Mouse (Mus musculus) testis, adult 2 months (tissue): ENCODE measurements around the gene Dchs2. TPM values are rescaled to one million over a fixed set of nuclear protein-coding genes. Genes with fewer than 3 reads are reported as not detected.

Experiments
- H3K27ac ChIP-seq: fragments of 200-500 bp; 2 replicates; pipeline ENCODE4 v1.5.1; 2012; ENCODE audit warnings: low read depth, low read length; ENCODE audit not compliant: control insufficient read depth, insufficient read depth
- H3K27me3 ChIP-seq: fragments of 200-500 bp; 2 replicates; pipeline ENCODE4 v1.6.1; 2012; ENCODE audit warnings: mild to moderate bottlenecking, low read length, moderate library complexity; ENCODE audit not compliant: control insufficient read depth, insufficient read depth
- H3K36me3 ChIP-seq: fragments of 200-500 bp; 2 replicates; pipeline ENCODE4 v1.6.1; 2012; ENCODE audit warnings: mild to moderate bottlenecking, low read length; ENCODE audit not compliant: control insufficient read depth, insufficient read depth
- H3K4me1 ChIP-seq: fragments of 200-500 bp; 2 replicates; pipeline ENCODE4 v1.6.1; 2012; ENCODE audit warnings: low read length; ENCODE audit not compliant: control insufficient read depth, insufficient read depth
- H3K4me3 ChIP-seq: fragments of 200-500 bp; 2 replicates; pipeline ENCODE4 v1.5.1; 2012; ENCODE audit warnings: low read depth, mild to moderate bottlenecking, low read length, moderate library complexity, mixed read lengths; ENCODE audit not compliant: control insufficient read depth
- CTCF ChIP-seq: fragments of 200-500 bp; IDR thresholded peaks from 2 replicates; pipeline ENCODE4 v1.5.1; 2012; ENCODE audit warnings: low read depth, mild to moderate bottlenecking, inconsistent platforms, low read length, moderate library complexity; ENCODE audit not compliant: control insufficient read depth, insufficient read depth, insufficient replicate concordance
- POLR2A ChIP-seq: fragments of 200-500 bp; IDR thresholded peaks from 2 replicates; pipeline ENCODE4 v1.6.1; 2012; ENCODE audit warnings: low read depth, mild to moderate bottlenecking, inconsistent platforms, low read length, moderate library complexity; ENCODE audit not compliant: control insufficient read depth
- polyA plus RNA-seq: library from polyadenylated mRNA; depleted of rRNA; stranded (reverse); fragments of >200 nt; gene quantifications from 2 replicates; pipeline ENCODE4 v1.2.3, GENCODE M21; 2012

Gene Dchs2
- polyA plus RNA-seq, 1 experiment: 0.01 TPM

DNA sequence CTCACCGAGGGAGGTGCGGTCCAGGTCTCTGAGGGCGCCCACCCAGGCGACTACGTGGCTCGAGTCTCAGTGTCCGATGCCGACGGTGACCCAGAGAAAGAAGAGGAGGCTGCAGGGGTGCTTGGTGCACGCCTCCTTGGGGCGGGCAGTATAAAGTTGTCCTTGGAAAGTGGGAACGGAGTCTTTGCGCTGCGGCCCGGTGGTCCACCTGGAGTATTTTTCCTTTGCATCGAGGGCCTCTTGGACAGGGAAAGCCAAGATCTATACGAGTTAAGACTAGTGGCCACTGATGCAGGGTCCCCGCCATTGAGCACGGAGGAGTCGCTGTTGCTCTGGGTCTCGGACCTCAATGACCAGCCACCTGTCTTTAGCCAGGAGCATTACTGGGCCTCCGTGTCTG lies 1.4 kb downstream of the Dchs2 start:
- H3K36me3 ChIP-seq: no peaks in the 10 kb centered on the region
- H3K4me3 ChIP-seq: no peak overlapping the region
- peaks cover 10% of the 10 kb centered on the region for H3K4me1 ChIP-seq
- no peaks in the 10 kb centered on the region for H3K27me3 ChIP-seq
- TF ChIP-seq CTCF (no peak), POLR2A (no peak)
- no peak overlapping the region for H3K27ac ChIP-seq

DNA sequence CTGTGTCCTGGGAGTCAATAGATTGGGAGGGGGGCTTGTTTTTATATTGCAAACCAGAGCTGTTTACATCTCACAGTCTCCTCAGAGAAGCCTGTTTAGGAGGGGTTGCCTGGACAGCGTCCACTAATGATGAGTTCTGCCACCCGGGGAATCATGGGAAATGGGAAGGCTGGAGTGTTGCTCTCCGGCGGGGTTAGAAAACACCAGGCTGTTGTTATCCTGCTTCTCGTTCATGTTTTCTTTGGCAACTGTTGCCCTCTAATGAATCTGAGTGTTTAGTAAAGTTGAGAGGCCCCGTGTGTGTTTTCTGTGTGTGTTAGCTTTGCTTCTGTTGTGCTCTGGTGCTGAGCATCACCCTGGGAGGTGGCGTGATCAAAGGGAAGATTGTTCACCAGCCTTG lies 8.7 kb downstream of the Dchs2 start:
- TF ChIP-seq POLR2A (no peak), CTCF (no peak)
- H3K27ac ChIP-seq: no peak overlapping the region
- no peaks in the 10 kb centered on the region for H3K36me3 ChIP-seq
- no peaks in the 10 kb centered on the region for H3K27me3 ChIP-seq
- peaks cover 2% of the 10 kb centered on the region; the same call in 1 of the 2 replicates for H3K4me1 ChIP-seq
- H3K4me3 ChIP-seq: no peak overlapping the region

DNA sequence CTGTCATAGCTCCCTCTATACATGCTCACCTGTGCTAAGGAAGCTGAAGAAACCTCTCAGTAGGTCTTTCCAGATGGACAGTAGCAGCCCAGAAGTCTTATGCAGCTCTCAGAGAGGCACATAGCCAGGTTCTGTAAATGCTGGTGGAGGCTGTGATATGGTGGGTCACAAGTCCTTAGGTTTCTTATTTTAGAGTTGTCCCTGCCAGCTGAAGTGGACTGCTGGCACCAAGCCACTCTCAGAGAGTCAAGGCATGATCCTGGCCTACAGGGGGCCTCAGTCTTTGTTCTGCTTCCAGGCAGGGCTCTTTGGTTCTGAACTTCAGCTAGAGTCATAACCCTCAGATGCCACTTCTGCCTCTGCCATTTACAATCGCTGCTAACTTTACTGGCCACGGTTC lies 11.1 kb downstream of the Dchs2 start:
- Histone ChIP-seq H3K4me3 (no peak overlapping the region), H3K4me1 (peaks cover 2% of the 10 kb centered on the region; the same call in 1 of the 2 replicates), H3K27me3 (no peaks in the 10 kb centered on the region), H3K27ac (no peak overlapping the region), H3K36me3 (no peaks in the 10 kb centered on the region)
- TF ChIP-seq CTCF (no peak), POLR2A (no peak)

DNA sequence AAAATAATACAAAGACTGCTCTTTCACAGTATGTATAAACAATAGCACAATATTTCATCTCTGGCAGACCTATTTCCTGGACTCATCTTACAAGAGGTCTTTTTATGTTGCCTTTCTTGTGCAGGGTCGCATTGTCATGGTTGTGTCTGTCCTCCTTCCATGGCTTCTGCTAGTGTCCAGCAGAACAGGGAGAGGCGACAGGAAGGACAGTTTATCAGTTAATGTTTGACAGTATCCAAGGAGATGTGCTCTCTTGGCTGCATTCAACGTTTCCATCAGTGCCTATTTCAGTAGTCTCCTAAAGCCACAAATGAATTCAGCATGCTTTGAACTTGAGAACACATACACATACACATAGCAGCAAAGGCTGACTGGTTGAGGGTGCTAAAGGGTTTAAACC lies 17.9 kb downstream of the Dchs2 start:
- TF ChIP-seq CTCF (no peak), POLR2A (no peak)
- H3K4me1 ChIP-seq: no peaks in the 10 kb centered on the region
- H3K27me3 ChIP-seq: no peaks in the 10 kb centered on the region
- no peaks in the 10 kb centered on the region for H3K36me3 ChIP-seq
- H3K4me3 ChIP-seq: no peak overlapping the region
- no peak overlapping the region for H3K27ac ChIP-seq

DNA sequence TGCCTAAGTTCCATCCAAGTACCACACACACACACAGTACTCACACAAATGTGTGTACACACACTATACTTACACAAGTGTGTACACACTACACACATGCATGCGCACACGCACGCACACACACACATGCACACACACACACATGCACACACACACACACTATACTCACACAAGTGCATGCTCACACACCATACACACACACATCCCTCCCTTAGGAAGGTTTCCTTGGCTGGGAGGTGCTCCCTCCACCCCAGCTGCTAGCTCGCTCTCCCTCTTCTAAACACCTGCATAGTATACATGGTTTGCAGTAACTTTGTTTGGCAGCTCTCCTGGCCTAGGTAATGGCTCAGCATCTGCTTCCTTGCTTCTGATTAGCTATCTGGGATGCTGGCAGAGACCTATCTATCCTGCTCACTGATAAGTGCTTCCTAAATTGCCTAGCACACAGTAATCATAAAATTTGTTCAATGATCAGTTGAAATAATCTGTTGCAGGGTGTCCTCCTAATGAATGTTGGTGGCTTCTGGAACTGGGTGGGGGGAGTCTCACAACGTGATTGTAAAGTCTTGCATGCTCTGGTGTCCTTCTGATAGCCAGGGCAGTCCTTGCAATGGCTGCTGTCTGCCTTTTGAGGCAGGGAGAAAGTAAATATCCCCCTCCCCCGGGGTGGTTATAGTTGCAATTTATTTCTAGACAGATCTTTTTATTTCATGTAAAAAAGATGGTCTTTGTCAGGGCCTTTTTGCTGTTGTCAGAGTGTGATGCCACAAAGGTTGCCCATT lies 19.7 kb downstream of the Dchs2 start:
- Histone ChIP-seq H3K27me3 (no peaks in the 10 kb centered on the region), H3K27ac (no peak overlapping the region), H3K4me1 (no peaks in the 10 kb centered on the region), H3K36me3 (no peaks in the 10 kb centered on the region), H3K4me3 (no peak overlapping the region)
- TF ChIP-seq CTCF (no peak), POLR2A (no peak)

DNA sequence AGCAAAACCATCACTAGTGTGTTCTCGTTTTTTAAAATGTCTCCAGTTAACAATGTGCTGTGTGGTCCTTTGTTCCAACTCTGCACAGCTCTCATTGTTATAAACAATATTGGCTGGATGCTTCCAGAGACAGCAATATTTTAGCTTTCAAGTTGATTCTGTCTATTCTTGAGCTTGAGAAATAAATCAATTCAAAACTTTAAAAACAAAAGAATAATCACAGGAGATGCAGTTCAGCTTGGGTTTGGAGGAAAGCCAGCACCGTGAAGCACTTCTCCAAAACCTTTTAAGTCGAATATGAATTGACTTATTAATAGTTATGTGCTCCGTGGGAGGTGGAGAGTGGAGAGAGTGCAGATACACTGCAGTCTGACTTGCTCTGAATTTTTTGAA lies 20.3 kb downstream of the Dchs2 start:
- TF ChIP-seq POLR2A: no peak
- Histone ChIP-seq H3K4me3 (no peak overlapping the region), H3K4me1 (no peaks in the 10 kb centered on the region), H3K27me3 (no peaks in the 10 kb centered on the region), H3K36me3 (no peaks in the 10 kb centered on the region), H3K27ac (no peak overlapping the region)

DNA sequence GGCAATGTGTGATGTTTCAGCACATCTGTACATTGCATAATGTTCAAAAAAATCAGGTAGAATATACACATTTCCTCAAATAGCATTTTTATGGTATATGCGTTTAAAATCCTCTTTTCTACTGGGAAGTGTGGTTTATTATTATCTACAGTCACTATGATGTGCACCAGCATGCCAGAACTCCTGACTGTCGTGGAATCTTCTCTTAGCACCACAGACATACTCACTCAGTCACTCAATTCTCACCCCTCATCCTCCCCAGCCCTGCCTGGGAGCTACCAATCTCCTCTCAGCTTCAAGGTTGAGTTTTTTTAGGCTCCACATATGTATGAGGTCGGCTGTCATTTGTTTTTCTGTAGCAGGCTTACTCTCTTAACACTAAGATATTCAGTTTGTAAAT lies 20.8 kb downstream of the Dchs2 start:
- no peaks in the 10 kb centered on the region for H3K27me3 ChIP-seq
- no peak for TF ChIP-seq POLR2A
- TF ChIP-seq CTCF: no peak
- no peaks in the 10 kb centered on the region for H3K4me1 ChIP-seq
- H3K27ac ChIP-seq: no peak overlapping the region
- no peaks in the 10 kb centered on the region for H3K36me3 ChIP-seq
- H3K4me3 ChIP-seq: no peak overlapping the region
